Mouse (Mus musculus) thymus, postnatal 14 days (tissue): ENCODE measurements around the gene Parvg.
A peak's percentile ranks its signal among the peaks of the same experiment; 100 is the strongest.

Experiments
- DNase-seq: peaks from one replicate; pipeline ENCODE4 v3.0.0; 2021

The Parvg gene

GRCm38 (mm10) chr15:84305333-84305732 lies 18.5 kb upstream of the Parvg start:
- no peak for DNase-seq

- DNase-seq, result no peak
These were observed 13.6 kb upstream of the Parvg start for GRCm38 (mm10) chr15:84310271-84310670.

DNA sequence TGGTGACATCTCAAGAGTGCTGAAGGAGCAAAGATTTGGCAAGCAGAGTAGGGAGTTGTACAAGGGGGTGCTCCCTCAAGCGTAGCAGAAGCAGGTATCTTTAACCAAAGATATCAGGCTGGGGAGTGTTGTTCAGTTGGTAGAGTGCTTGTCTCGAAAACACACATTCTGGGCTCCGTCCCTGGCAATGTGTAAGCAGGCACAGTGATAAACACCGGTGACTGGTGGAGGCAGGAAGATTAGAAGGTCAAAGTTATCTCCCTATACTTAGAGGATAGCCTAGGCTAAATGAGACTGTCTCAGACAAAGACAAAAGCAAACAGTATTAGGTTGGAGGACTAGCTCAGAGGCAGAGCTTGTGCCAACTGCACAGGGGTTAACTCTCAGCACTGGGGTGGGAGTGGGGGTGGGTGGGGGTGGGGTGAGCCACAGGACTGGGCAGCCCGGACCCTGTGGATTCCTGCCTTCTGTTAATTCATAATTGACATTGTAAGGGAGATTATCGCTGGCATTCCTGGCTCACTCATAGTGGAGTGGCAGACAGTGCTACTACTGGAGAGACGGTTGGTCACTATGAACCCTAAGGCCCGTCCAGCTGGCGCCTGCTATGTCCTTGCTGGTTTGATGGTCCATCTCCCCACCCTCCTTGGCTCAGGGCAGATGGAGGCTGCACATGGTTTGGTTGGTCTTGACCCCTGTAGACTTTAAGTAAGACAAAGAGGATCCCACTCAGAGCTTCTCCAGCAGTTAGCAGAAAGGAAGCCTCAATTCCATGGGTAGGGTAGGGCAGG lies 12.3 kb upstream of the Parvg start:
- DNase-seq, result no peak

GRCm38 (mm10) chr15:84312878-84313565 lies 10.8 kb upstream of the Parvg start:
- no peak for DNase-seq

DNA sequence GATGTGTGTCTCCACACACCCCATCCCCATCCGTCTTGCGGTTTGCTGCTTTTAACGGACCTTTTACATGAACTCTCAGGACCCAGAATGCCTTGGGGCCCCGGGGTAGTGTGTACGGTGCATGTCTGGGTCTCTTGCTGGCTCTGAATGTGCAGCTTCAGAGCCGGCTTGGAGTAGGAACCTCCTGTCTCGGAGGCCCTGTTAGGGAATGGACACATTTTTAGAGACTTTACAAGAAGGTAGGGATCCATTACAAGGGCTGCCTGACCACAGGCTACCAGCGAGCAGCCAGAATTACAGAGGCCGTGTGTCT lies 10.3 kb upstream of the Parvg start:
- DNase-seq, result peak; percentile 84

DNA sequence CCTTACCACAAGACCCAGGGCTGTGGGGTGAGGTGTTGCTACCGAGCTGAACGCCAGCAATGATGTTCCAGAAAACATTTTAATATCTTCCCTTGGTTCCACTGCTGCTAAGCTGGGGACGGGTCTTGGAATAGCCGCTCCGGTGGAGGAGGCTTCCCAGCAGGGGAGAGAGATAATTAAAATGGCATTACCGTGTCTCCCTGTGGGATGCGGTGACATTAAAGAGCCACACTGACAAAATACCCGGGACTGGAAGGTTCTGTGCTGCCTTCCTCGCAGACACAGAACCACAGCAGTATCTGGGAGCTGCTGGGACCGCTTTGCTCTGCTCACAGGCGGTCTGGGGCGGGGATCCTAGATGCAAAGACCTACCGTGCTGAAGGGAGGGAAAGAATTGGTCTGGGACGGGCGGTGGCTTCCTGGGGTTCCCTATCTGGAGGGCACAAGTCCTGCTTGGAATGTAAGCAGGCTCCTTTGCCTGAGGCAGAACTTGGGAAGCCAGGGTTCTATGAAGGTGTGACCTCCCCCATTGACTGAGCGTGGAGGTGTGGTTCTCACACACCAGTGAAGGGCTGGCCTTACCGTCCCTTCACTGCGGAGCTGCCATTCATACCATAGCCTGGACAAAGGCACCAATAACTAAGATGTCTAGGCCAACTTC lies 9.3 kb upstream of the Parvg start:
- no peak for DNase-seq

DNA sequence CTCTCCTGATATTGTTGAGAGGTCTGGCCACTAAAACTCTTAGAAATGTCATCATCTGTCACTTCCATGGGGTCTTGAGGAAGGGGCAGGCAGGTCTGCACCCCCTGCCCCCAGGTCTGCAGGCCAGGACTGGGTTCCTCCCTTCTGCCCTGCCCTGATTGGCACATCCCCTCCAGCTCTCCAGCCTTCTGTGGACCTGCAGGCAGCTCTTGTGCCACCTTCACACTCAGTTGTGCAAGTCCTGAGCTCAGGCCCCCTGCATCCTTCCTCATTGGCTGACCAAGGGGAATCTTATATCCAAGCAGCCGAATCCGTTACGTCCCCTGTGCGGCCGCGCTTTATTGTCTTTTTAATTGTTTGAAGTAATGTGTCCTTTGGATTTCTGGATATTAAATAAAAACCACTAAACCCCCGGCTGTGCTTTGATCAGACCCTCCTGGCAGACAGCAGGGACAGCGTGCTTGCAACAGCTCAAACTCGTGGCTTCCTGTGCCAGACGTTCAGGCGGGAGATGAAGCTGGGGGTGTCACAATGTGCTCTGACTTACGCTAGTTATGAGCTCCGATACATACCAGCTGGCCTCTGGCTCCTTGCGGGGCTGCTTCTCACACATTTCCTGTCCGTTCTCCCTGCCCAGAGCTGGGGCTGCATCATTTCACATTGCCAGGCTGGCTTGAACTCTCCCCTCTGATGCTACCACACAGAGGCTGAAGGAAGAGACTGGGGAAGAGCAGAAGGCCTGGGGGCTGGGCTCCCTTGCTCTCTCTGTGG lies 8.4 kb upstream of the Parvg start:
- DNase-seq, result peak; percentile 78

GRCm38 (mm10) chr15:84319393-84319792 lies 4.4 kb upstream of the Parvg start:
- no peak for DNase-seq

- DNase-seq, result no peak
These were observed 2.2 kb upstream of the Parvg start for GRCm38 (mm10) chr15:84321544-84322174.

DNA sequence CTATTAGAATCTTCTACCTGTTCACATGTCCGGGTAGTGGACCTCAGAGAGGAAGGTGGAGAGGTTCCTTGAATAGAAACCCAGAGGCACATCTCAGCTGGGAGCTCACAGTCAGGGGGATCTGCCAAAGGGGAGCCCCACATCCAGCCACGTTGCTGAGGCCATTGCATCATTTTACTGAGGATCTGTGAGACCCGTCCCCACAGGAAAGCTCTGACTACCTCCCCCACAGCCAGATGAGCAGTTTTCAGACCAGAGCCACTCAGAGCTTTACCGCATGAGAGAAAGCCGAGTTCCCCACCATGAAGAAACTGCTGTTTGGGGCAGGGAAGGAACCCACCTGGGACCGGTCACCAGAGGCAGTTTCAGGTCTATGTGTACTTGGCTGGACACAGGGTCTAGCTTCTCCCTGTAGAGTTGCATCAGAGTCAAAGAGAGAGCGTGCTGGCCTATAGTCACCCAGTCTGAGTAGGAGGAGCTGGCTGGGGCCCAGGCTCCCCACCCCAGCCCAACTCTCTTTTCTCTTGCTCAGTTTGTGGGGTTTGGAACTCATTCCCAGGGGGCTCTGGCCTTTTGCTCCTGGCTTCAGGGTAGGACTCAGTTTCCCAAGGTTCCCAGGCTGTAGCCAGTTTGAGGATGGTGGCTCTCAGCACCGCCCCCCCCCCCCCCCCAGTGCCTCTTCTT lies 1.2 kb downstream of the Parvg start:
- peak; percentile 39 for DNase-seq

DNA sequence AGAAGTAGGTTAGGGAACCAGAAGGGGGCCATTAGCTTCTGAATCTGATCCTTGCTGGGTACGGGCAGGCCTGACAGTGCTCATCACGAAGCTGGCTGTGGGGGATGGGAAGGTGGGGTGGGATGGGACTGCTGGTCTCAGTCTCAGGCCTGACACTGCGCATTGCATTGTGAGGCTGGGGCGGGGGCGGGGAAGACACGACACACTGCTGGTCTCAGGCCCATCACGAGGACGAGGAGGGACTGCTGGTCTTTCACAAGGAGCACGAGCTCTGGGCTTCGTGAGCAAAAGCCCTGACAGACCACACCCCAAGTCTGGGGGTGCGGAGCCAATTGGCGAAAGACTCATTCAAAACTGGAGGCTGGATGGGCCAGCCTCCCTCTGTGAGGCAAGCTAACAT lies 1.9 kb downstream of the Parvg start:
- no peak for DNase-seq

DNA sequence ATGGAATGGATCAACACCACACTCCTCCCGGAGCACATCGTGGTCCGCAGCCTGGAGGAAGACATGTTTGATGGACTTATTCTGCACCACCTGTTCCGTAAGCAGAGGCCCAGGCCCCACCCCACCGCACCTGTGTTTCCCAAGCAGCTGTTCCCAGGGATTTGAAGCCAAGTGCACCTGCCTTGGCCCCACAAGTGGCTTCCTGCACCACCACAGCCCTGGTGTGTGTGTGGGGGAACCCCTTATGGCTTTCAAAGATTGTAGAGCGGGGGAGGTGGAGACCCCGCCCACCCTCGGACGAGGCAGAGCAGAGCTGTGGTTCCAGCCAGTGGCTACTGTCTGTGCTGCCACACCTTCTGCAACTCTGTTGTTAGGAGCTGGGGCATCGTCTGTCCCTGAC lies 5.0 kb downstream of the Parvg start:
- peak; percentile 59 for DNase-seq

DNA sequence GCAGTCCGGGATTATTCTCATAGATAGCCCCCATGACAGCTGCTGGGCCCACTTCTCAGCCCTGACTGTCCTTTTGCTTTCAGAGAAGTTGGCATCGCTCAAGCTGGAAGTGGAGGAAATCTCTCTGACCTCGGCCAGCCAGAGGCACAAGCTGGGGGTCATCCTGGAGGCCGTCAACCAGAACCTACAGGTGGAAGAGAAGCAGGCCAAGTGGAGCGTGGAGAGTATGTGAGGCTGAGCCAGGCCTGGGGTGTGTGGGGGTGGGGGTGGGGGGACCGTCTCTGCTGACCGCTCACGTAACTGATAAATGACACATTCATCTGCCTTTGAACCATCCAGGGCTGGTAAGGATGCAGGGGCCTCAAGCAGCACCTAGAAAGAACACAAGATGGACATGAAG lies 6.1 kb downstream of the Parvg start:
- DNase-seq, result no peak

GRCm38 (mm10) chr15:84331066-84331612 lies 7.3 kb downstream of the Parvg start:
- DNase-seq, result no peak

DNA sequence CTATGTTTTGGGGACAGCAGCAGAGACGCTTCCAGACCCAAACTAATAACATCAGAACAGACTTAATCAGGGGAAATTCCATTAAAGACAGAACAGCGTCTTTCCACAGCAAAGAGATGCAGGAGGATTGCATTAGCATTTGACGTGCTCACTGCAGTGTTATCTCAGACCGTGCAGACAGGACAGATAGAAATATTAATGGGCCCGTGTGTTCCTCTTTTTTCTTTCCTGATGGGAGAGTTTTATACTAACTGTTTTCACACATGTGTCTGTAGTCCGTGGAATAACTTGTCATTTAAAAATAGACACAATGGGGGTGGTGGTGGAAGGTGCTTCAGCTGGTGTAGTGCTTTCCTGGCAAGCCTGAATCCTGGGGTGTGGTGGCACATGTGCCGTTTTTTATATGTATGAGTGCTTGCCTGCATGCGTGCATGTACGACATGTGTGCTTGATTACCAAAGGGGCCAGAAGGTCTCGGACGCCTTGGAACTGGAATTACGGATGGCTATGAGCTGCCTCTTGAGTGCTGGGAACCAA lies 12.5 kb downstream of the Parvg start:
- no peak for DNase-seq

DNA sequence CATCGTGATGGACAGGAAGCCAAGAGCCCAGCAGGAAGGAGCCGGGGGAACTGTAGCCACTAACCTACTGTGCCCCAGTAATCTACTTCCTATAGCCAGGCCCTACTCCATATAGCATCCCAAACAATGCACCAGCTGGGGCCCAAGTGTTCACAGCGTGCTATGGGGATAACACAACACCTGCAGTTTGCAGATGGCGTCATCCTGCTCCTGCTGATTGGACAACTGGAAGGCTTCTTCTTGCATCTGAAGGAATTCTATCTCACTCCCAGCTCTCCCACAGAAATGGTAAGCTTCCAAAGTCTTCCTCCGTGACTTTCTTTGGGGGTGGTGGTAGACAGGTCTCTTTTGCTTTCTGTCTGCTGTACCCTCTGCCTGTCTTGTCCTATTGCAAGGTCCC lies 13.8 kb downstream of the Parvg start:
- no peak for DNase-seq

DNA sequence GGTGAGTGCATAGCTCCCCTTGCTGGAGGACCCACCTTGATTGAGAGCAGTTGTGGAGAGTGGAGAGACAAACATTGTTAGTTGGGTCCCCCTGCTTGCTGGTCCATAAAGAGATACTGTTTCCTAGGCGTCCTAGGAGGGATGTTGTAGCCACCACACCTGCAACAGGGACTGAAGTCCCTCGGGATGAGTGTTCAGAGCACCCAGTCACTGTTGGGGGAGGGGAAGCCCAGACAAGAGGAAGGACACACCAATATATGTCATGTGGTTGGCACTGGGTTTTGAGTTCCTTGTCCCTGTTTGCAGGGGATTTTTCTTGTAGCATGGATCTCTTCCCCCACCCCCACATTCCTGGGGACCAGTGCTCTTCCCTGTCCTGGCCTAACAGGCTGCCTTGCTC lies 17.1 kb downstream of the Parvg start:
- no peak for DNase-seq

DNA sequence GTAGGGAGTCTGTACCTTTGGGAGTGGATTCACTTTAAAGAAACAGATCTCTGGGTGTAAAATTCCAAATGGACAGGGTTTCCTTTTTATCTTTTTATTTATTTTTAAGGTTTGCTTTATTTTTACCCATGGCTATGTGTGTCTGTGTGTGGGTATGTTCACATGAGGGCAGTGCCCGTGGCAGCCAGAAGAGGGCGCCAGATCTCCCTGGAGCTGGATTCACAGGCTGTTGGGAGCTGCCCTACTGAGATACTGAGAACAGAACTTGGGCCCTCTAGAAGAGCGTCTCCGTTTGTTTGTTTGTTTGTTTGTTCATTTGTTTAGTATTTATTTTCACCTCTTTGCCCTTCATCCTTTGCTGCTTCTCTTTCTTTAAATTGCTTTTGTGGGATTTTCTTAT lies 24.9 kb downstream of the Parvg start:
- DNase-seq, result no peak

DNA sequence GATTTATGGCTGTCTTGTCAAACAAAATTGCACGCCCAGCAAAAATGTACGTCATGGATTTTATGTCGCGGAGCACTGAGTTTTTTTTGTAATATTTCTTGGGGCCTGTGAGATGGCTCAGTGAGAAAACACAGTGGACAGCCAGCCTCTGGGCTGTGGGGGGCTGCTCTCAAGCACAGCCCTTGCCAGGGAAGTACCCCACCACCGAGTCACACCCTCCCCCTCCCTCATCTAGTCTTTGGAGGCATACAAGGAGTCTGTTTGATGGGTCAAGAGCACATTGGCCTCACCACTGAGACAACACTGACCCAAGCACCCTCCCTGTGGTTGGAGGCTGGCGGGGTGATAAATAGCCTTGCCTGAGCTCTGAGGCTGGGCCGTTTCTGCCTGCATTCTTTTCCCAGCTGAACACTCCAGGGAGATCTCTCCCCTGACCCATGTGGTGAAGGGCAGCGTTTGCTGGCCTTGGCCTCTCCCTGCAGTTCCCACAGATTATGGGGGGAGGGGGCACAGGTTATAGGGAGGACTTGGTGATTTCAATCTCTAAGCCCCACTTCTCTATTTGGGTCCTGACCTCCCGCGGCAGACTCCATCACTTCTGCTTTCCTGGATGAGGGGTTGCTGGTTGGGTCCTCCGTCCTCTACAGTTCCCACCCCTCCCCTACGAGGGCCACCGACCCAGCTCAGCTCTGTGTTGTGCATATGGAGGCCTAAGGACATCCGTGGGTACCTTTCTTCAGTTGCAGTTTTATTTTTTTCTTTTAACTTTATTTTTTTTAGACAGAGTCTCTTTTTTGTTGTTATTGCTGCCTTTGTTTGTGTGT lies 26.3 kb downstream of the Parvg start:
- no peak for DNase-seq

DNA sequence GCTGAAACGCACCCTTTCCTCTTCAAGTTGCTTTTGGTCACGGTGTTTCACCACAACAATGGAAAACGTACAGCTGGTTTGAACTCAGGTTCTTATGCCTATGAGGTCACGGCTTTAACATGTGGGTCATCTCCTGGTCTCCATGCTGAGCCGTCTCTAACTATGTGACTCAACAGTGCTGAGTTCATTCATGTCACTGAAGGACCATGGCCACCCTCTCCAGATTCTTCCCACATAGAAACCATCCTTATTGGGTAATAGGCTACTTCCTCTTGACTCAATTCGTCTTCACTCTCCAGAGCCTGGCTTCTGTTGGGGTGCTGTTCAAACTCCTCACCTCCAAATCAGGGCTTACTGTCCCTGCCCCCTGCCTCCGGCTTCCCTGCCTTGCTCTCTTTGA lies 27.5 kb downstream of the Parvg start:
- no peak for DNase-seq
